Mouse (Mus musculus) adrenal gland, adult 8-10 months (tissue): ENCODE measurements at regions not wholly inside any gene's neighbourhood (a gene's known extent, or its start where the extent isn't known, plus 50 kb on each side); places are given as distances from the start of the nearest gene placed in this dataset.

Experiments
- DNase-seq: peaks from one replicate; pipeline ENCODE4 v3.0.0; 2022

GRCm38 (mm10) chr4:54045258-54046029 lies 219.6 kb downstream of the Tmem38b start:
- DNase-seq, result no peak

- DNase-seq, result no peak
Measured at GRCm38 (mm10) chr4:54064331-54064730, 238.5 kb downstream of the Tmem38b start.

GRCm38 (mm10) chr4:54071951-54072350 lies 246.1 kb downstream of the Tmem38b start:
- peak; percentile 23 for DNase-seq

GRCm38 (mm10) chr4:54072482-54072881 lies 246.6 kb downstream of the Tmem38b start:
- DNase-seq, result no peak

- DNase-seq, result no peak
Measured at GRCm38 (mm10) chr4:54072932-54073331, 247.1 kb downstream of the Tmem38b start.

GRCm38 (mm10) chr4:54073483-54073882 lies 247.6 kb downstream of the Tmem38b start:
- DNase-seq, result no peak

GRCm38 (mm10) chr4:54074226-54074625 lies 248.4 kb downstream of the Tmem38b start:
- no peak for DNase-seq

GRCm38 (mm10) chr4:54080526-54080925 lies 254.7 kb downstream of the Tmem38b start:
- no peak for DNase-seq

- DNase-seq, result no peak
Measured at GRCm38 (mm10) chr4:54081411-54081810, 255.6 kb downstream of the Tmem38b start.

- no peak for DNase-seq
Measured at GRCm38 (mm10) chr4:54084747-54085146, 258.9 kb downstream of the Tmem38b start.

- no peak for DNase-seq
Measured at GRCm38 (mm10) chr4:54094285-54094997, 268.6 kb downstream of the Tmem38b start.

GRCm38 (mm10) chr4:54095200-54095930 lies 269.5 kb downstream of the Tmem38b start:
- DNase-seq, result no peak

GRCm38 (mm10) chr4:54097543-54097942 lies 271.7 kb downstream of the Tmem38b start:
- DNase-seq, result no peak

GRCm38 (mm10) chr4:54100282-54100681 lies 274.4 kb downstream of the Tmem38b start:
- DNase-seq, result no peak

GRCm38 (mm10) chr4:54106976-54107375 lies 281.1 kb downstream of the Tmem38b start:
- DNase-seq, result no peak

GRCm38 (mm10) chr4:54116310-54116709 lies 290.5 kb downstream of the Tmem38b start:
- no peak for DNase-seq

- no peak for DNase-seq
Measured at GRCm38 (mm10) chr4:54118179-54118846, 292.5 kb downstream of the Tmem38b start.

- DNase-seq, result no peak
Measured at GRCm38 (mm10) chr4:54128717-54129698, 303.2 kb downstream of the Tmem38b start.

- DNase-seq, result no peak
Measured at GRCm38 (mm10) chr4:54156146-54156545, 330.3 kb downstream of the Tmem38b start.

GRCm38 (mm10) chr4:54161337-54161993 lies 335.6 kb downstream of the Tmem38b start:
- no peak for DNase-seq

- no peak for DNase-seq
Measured at GRCm38 (mm10) chr4:54162308-54162707, 336.5 kb downstream of the Tmem38b start.
